In genomic region chr6:147773904-147774303, GRCm38 (mm10) we compare ENCODE assay signal across 22 mouse cellular contexts.
DNase-seq lines count a peak whose midpoint lies in the region; ATAC-seq and TF ChIP-seq lines count a peak whose summit lies in the region.
"Had no signal": no experiment of that assay in that cellular context is flagged by ENCODE, and none has a peak within 500 bp of the region (broad histone marks: within the 10 kb centered on the region; RNA-seq: fewer than 3 reads in every experiment).

No protein-coding gene starts in this region.

- no peak overlapping the region for H3K9ac ChIP-seq in embryonic facial prominence, embryonic 13.5 days
- H3K9ac ChIP-seq: forebrain, embryonic 13.5 days; forebrain, embryonic 15.5 days; forebrain, postnatal 0 days had no signal

- peaks cover 3% of the 10 kb centered on the region; the same call in 1 of the 2 replicates for H3K4me1 ChIP-seq in embryonic facial prominence, embryonic 13.5 days
- H3K4me1 ChIP-seq in embryonic facial prominence, embryonic 10.5 days: peaks cover 3% of the 10 kb centered on the region; the same call in 1 of the 2 replicates
- H3K4me1 ChIP-seq in heart, embryonic 10.5 days: no peaks in the 10 kb centered on the region; the same call in 1 of the 2 replicates
- H3K4me1 ChIP-seq in small intestine, adult 2 months (ENCODE audit: control insufficient read depth, insufficient read depth, insufficient read length, low read length): peaks cover 29% of the 10 kb centered on the region
- H3K4me1 ChIP-seq: forebrain, embryonic 13.5 days; forebrain, embryonic 15.5 days had no signal

- 0 out of 2 replicates have a peak, but pooled peaks have one; percentile 26 for ATAC-seq in embryonic facial prominence, embryonic 13.5 days (ENCODE audit: insufficient number of reproducible peaks, insufficient read depth, low FRiP score, low TSS enrichment, low read depth)
- ATAC-seq: activated CD4-positive, CD25-positive, alpha-beta regulatory T cell, adult 4 months; CD4-positive, CD25-positive, alpha-beta regulatory T cell, adult 4 months; forebrain, embryonic 13.5 days; forebrain, embryonic 15.5 days; forebrain, postnatal 0 days; Patski had no signal

- H3K4me3 ChIP-seq in embryonic facial prominence, embryonic 13.5 days: no peak overlapping the region
- H3K4me3 ChIP-seq in embryonic facial prominence, embryonic 10.5 days: no peak overlapping the region
- no peak overlapping the region for H3K4me3 ChIP-seq in heart, embryonic 10.5 days
- H3K4me3 ChIP-seq in small intestine, adult 2 months (ENCODE audit: low read depth, low read length): no peak overlapping the region
- H3K4me3 ChIP-seq: forebrain, embryonic 13.5 days; forebrain, embryonic 15.5 days had no signal

- H3K27ac ChIP-seq in embryonic facial prominence, embryonic 13.5 days: no peak overlapping the region
- H3K27ac ChIP-seq in embryonic facial prominence, embryonic 10.5 days (replicated peaks): no peak overlapping the region
- no peak overlapping the region for H3K27ac ChIP-seq in heart, embryonic 10.5 days
- H3K27ac ChIP-seq in small intestine, adult 2 months (ENCODE audit: insufficient read depth, low read depth, low read length): peak overlapping the region; percentile 71
- H3K27ac ChIP-seq: forebrain, embryonic 13.5 days; forebrain, embryonic 15.5 days had no signal

- H3K4me2 ChIP-seq in embryonic facial prominence, embryonic 13.5 days: no peak overlapping the region
- H3K4me2 ChIP-seq: forebrain, embryonic 13.5 days; forebrain, embryonic 15.5 days had no signal

- H3K27me3 ChIP-seq in embryonic facial prominence, embryonic 13.5 days: no peaks in the 10 kb centered on the region
- no peaks in the 10 kb centered on the region for H3K27me3 ChIP-seq in embryonic facial prominence, embryonic 10.5 days (replicated peaks; ENCODE audit: low read depth, poor library complexity, severe bottlenecking)
- no peaks in the 10 kb centered on the region for H3K27me3 ChIP-seq in heart, embryonic 10.5 days (ENCODE audit: insufficient read depth, poor library complexity, severe bottlenecking)
- no peaks in the 10 kb centered on the region for H3K27me3 ChIP-seq in small intestine, adult 2 months (ENCODE audit: control insufficient read depth, insufficient read depth, low read length)
- H3K27me3 ChIP-seq: CH12.LX; forebrain, embryonic 13.5 days; forebrain, embryonic 15.5 days had no signal

- no peak for TF ChIP-seq POLR2A in small intestine, adult 2 months (IDR thresholded peaks at IDR 0.05; ENCODE audit: low read depth, low read length)

- no peak for DNase-seq in embryonic facial prominence, embryonic 10.5 days (ENCODE audit: low spot score)
- DNase-seq in heart, embryonic 10.5 days (ENCODE audit: low spot score): peak; percentile 13
- no peak for DNase-seq in heart, adult 8-10 months (ENCODE audit: low spot score)
- DNase-seq: adrenal gland, adult 8-10 months; adrenal gland, postnatal 14 days; adrenal gland, postnatal 36 days; B cell, adult 2 months; cerebellum, adult 11-12 months; cerebellum, adult 2 months; cerebellum, adult 9-10 months; cerebellum, postnatal 10 days; cerebellum, postnatal 25 days; forebrain, postnatal 0 days had no signal

- TF ChIP-seq CTCF in small intestine, adult 2 months (IDR thresholded peaks at IDR 0.05; ENCODE audit: extremely low read depth, insufficient read length, insufficient replicate concordance, low read depth, low read length): no peak

- WGBS in embryonic facial prominence, embryonic 13.5 days: 81% methylated on average over 10 of the region's 10 CpGs
- 84% methylated on average over 10 of the region's 10 CpGs for WGBS in embryonic facial prominence, embryonic 10.5 days
- 76% methylated on average over 10 of the region's 10 CpGs for WGBS in heart, embryonic 10.5 days
- WGBS in small intestine, adult 2 months: 82% methylated on average over 10 of the region's 10 CpGs

- no peaks in the 10 kb centered on the region for H3K36me3 ChIP-seq in embryonic facial prominence, embryonic 13.5 days
- no peaks in the 10 kb centered on the region for H3K36me3 ChIP-seq in embryonic facial prominence, embryonic 10.5 days (replicated peaks)
- H3K36me3 ChIP-seq in heart, embryonic 10.5 days: no peaks in the 10 kb centered on the region
- H3K36me3 ChIP-seq in small intestine, adult 2 months (ENCODE audit: control insufficient read depth, insufficient read depth, low read length): no peaks in the 10 kb centered on the region
- H3K36me3 ChIP-seq: forebrain, embryonic 15.5 days; G1E had no signal

- no peaks in the 10 kb centered on the region for H3K9me3 ChIP-seq in embryonic facial prominence, embryonic 13.5 days
- H3K9me3 ChIP-seq in embryonic facial prominence, embryonic 10.5 days: no peaks in the 10 kb centered on the region
- no peaks in the 10 kb centered on the region for H3K9me3 ChIP-seq in heart, embryonic 10.5 days
- H3K9me3 ChIP-seq: forebrain, embryonic 13.5 days; forebrain, embryonic 15.5 days; G1E had no signal
